Mouse (Mus musculus) E14TG2a.4 (cell line): ENCODE results near the gene Oas2.

Experiments
- H3K27me3 ChIP-seq: 2 replicates; pipeline ENCODE4 v1.6.1; 2014; ENCODE audit warnings: low read length, control low read depth; ENCODE audit not compliant: insufficient read depth
- H3K36me3 ChIP-seq: 2 replicates; pipeline ENCODE4 v1.6.1; 2014; ENCODE audit warnings: low read length, control low read depth; ENCODE audit not compliant: insufficient read depth
- H3K4me1 ChIP-seq: replicated peaks from 2 replicates; pipeline ENCODE4 v1.6.1; 2014; ENCODE audit warnings: low read depth, low read length, control low read depth
- H3K4me3 ChIP-seq: replicated peaks from 2 replicates; pipeline ENCODE4 v1.5.1; 2014; ENCODE audit warnings: mild to moderate bottlenecking, low read length
- H3K9me3 ChIP-seq: 2 replicates; pipeline ENCODE4 v1.6.1; 2014; ENCODE audit warnings: low read length, control low read depth
- CTCF ChIP-seq: conservative IDR thresholded peaks from 2 replicates; pipeline ENCODE4 v1.5.1; 2014; ENCODE audit warnings: low read length
- NANOG ChIP-seq: IDR thresholded peaks from 2 replicates; pipeline ENCODE4 v1.6.1; 2014; ENCODE audit warnings: borderline replicate concordance, low read length, mixed read lengths
- POU5F1 ChIP-seq: IDR thresholded peaks from 2 replicates; pipeline ENCODE4 v1.6.1; 2014; ENCODE audit warnings: low read length, borderline replicate concordance

Oas2 gene

DNA sequence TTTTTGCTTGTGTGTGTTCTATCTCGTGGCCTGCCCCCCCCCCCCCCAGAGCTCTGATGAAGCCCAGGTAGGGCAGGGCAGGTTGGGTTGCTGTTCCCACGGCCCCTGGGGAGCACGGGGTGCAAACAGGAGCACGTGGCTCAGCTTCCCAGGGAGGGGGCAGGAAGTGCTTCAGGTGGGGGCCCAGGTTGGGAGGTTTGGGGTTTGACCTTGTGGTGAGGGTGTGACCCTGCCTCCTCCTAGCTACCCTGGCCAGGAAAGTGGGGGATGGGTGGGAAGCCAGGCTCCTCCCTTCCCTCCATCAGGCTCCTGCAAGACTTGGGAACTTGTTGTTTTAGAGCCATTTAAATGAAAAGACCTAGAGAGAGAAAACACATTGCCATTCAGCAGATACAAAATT lies 61.2 kb downstream of the Oas2 start:
- H3K9me3 ChIP-seq, result peaks cover 4% of the 10 kb centered on the region
- no peak for TF ChIP-seq CTCF
- H3K36me3 ChIP-seq, result peaks cover 4% of the 10 kb centered on the region; the same call in 1 of the 2 replicates
- H3K27me3 ChIP-seq, result peaks cover 20% of the 10 kb centered on the region
- H3K4me1 ChIP-seq, result peaks cover 82% of the 10 kb centered on the region
- peak overlapping the region; percentile 63 for H3K4me3 ChIP-seq

DNA sequence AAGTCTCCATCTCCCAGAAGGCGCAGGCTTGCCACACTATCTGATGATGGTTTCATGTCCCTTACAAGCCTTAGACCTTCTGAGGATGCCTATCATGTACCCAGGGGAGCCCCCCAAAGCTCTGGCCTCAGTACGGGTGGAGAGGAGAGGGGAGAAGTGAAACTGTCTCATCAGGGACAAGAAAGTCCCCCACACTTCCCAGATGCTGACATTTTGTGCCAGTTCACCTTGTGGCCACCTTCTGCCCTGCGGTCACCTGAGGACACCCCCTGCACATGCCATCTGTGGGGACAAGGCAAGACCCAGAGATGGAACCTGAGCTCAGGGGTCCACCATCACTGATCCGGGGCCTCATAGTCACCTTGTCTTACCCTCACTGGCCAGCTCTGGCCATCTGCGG lies 61.8 kb downstream of the Oas2 start:
- TF ChIP-seq NANOG, result no peak
- TF ChIP-seq POU5F1, result no peak
- H3K4me3 ChIP-seq, result 0 out of 2 replicates have a peak overlapping the region, but pooled peaks have one; percentile 23
- H3K9me3 ChIP-seq, result peaks cover 4% of the 10 kb centered on the region
- peaks cover 79% of the 10 kb centered on the region for H3K4me1 ChIP-seq
- peaks cover 4% of the 10 kb centered on the region; the same call in 1 of the 2 replicates for H3K36me3 ChIP-seq
- peaks cover 15% of the 10 kb centered on the region; the same call in 1 of the 2 replicates for H3K27me3 ChIP-seq

DNA sequence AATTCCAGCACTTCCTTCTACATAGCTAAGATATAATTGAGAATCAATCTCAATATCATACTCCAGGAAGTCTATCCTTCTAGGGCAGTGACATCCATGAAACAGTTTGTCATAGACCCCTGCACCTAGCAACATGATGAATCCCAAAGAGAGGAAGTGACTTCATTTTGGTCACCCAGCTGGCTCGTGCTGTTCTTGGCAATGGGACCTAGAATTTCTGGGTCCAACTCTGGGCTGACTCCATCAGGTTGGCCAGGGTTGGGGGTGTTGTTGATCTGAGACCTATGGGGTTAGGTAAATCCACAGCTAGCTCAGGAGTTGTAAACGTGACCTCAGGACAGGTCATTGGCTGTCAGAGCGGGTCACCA lies 62.2 kb downstream of the Oas2 start:
- Histone ChIP-seq H3K36me3 (peaks cover 4% of the 10 kb centered on the region; the same call in 1 of the 2 replicates), H3K27me3 (0 out of 2 replicates have a peak, but pooled peaks cover 11% of the 10 kb centered on the region), H3K9me3 (peaks cover 4% of the 10 kb centered on the region), H3K4me3 (0 out of 2 replicates have a peak overlapping the region, but pooled peaks have one; percentile 23), H3K4me1 (peaks cover 81% of the 10 kb centered on the region)
- TF ChIP-seq POU5F1 (no peak), NANOG (no peak), CTCF (no peak)

DNA sequence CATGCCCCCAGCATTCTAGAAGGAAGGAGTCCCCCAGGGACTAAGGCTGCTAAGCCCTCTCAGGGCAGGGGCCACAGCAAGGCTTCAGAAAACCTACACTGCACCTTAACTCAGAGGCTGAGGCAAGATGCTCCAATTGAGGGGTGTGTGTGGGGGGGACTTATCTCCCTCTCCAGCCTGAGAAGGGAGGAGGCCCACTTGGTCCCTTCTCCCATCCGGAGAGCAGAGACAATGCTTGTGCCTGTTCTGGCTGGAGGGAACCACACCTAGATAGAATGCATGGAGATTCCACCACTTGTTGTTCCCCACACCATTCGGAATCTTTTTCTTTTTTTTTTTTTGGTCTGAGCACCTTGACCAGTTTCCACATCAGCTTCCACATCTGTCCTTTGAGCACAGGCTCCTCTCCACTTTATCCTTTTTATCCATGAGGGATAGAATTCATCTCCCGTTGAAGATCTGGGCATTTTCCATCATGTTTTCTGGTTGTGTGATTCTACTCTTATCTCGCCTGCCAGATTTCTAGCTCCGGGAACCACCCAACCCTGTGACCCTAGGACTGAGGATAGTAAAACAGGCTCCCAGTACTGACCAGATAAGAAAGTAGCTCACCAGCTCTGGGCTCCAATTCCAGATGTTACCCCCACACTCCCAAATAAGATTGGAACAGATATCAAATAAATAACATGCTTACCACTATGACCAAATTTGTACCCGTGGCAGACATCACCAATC lies 62.7 kb downstream of the Oas2 start:
- peaks cover 4% of the 10 kb centered on the region for H3K36me3 ChIP-seq
- TF ChIP-seq CTCF (no peak), POU5F1 (no peak), NANOG (no peak)
- H3K9me3 ChIP-seq, result peaks cover 4% of the 10 kb centered on the region
- peaks cover 83% of the 10 kb centered on the region for H3K4me1 ChIP-seq
- H3K27me3 ChIP-seq, result 0 out of 2 replicates have a peak, but pooled peaks cover 13% of the 10 kb centered on the region
- no peak overlapping the region for H3K4me3 ChIP-seq

DNA sequence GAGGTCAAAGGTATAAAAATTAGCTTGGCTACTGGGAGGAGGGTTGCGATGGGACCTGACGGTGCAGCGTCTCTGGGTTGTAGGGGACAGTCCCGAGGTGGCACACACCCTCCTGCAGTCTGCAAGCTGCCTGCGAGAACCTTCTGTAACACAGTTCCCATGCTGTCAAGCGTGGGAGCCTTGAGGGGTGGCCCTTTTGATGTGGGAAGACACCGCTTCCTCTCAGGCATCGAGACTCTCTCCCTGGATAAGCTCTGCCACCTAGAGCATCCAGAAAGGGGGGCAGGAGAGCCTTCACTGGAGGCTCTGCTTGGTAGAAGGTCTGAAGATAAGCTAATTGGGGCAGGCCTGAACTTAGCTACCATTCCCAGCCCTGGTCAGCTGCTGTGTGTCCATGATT lies 64.0 kb downstream of the Oas2 start:
- peaks cover 84% of the 10 kb centered on the region for H3K4me1 ChIP-seq
- TF ChIP-seq CTCF (no peak), NANOG (no peak), POU5F1 (no peak)

DNA sequence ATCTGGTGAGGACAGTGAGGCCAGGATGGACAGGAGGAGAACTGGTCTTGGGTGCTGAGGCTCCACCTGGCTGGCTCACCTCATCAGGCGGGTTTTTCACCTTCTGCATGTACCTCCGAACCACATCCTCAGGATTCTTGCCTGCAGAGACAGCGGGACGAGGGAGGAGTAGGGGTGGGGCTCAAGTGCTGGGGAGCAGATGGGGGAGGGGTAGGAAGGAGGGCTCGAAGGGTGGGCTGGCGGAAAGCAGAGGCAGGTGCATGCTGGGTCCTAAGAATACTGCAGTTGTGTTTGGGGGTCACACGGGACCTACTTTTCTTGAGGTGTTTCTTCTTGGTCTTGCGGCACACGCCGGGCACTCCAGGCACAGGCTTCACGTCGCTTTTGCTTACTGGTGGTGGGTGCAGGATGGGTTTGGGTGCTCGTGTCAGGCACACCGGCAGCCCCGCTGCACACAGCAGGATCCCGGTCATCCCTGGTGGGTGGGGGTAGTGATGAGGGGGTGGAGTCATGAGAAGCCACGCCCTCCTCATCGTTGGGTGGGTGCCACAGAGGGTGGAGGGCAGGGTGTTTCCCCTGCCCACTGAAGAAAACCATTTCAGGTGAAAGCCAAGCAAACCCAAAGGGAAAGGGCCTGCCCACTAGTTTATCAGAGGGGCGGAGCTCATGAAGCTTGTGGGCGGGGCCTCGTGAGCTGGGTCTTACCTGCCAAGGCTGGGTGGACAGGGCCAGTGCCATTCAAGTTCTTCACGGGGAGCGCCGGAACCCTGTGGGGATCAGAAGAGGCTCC lies 66.5 kb downstream of the Oas2 start:
- TF ChIP-seq CTCF (no peak), NANOG (no peak), POU5F1 (no peak)
- peaks cover 80% of the 10 kb centered on the region for H3K4me1 ChIP-seq
- H3K4me3 ChIP-seq, result peak overlapping the region; percentile 81
- H3K9me3 ChIP-seq, result peaks cover 4% of the 10 kb centered on the region
- H3K27me3 ChIP-seq, result 0 out of 2 replicates have a peak, but pooled peaks cover 3% of the 10 kb centered on the region
- H3K36me3 ChIP-seq, result peaks cover 14% of the 10 kb centered on the region

More for the DNA sequence above, 64.0 kb downstream of the Oas2 start:
- Histone ChIP-seq H3K27me3 (0 out of 2 replicates have a peak, but pooled peaks cover 4% of the 10 kb centered on the region), H3K36me3 (peaks cover 12% of the 10 kb centered on the region), H3K4me3 (no peak overlapping the region), H3K9me3 (peaks cover 4% of the 10 kb centered on the region)

DNA sequence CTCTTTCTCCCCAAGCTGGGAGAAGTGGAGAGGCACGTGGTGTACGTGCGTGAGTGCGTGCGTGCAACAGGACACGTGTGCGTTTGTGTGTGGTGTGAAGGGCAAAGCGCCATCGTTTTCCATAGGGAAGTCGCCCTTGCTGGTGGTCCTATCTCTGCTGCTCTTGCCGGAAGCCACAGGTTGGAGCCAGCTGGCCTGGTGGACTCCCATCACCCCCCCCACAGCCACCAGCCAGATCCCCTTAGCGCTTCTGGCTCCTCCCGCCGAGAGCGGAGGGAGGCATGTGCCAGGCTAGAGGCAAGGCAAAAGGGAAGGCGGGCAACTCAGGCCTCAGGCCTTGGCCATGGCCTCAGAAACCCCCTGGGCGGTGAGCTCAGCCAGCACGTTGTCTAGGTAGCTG lies 68.7 kb downstream of the Oas2 start:
- TF ChIP-seq POU5F1, result no peak
- TF ChIP-seq NANOG, result no peak
- TF ChIP-seq CTCF, result no peak
- H3K27me3 ChIP-seq, result 0 out of 2 replicates have a peak, but pooled peaks cover 3% of the 10 kb centered on the region
- peak overlapping the region; percentile 81 for H3K4me3 ChIP-seq
- peaks cover 4% of the 10 kb centered on the region for H3K9me3 ChIP-seq
- peaks cover 77% of the 10 kb centered on the region for H3K4me1 ChIP-seq
- H3K36me3 ChIP-seq, result peaks cover 14% of the 10 kb centered on the region
